Mouse (Mus musculus) retina, postnatal 7 days (tissue): ENCODE measurements around the gene Gstm5.
"Not testable (repeated sequence)": the region's sequence is repeated elsewhere in the genome, so short reads cannot be mapped to it uniquely, and the experiment has no call there.

ENCODE experiments used
- DNase-seq: peaks from one replicate; pipeline ENCODE4 v3.0.0-alpha.2; 2012; ENCODE audit warnings: low read depth, low spot score

Gstm5 gene

DNA sequence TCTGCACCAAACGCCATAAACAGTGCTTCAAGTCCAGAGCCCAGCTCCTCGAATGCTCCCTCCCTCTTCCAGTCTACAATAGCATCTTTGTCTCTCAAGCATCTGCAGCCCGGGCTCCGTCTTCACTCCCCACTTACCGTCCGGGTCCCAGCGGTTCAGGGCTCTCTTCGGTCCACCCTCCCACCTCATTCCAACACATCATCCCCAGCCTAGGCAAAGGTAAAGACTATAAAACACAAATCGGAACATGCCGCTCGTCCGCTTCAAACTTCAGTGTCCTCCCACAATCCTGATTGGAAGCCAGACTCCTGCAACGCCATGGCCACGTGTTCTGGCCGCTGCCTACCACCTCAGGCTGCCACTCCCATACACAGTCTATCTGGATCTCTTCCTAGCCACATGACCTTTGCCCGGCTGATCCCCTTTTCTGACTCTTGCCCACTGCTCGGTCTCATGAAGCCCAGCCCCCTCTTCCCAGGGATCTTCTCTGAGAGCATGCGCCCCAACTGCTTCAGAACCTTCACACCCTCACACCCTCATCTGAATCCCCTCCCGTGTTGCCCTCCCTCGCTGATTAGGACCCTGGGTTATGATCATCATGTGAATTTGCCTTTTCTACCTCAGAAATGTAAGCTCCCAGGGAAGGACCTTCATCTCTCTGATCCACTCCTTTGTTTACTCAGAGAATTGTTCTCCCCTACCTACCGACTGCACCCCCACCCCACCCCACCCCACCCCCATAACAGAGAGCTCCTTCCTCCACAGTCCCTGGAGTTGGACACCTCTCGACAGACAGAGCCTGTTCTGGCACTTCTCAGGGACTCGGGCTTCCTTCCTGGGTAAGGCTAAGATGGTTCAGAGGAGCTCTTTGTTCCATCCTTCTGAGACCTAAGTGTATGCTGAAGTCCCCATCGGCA is 22.0 kb upstream of the Gstm5 start:
- no peak for DNase-seq

DNA sequence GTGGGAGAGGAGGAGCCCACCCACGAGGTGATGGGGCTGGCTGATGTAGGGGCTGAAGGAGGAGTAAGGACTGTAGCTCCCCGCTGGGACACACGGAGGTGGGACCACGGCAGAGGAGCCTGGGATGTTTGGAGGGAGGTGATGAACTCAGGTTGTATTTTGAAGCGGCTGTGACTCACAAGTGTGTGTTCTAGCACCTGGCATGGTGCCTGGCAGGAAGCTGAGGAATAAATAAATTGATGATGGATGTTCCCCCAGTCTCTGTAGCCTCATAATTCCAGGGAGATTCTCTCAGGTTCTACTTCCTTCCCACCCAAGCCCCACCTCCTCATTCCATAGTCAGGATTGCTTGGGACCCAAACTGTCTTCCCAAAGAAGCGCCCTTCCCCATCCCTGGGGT is 20.4 kb upstream of the Gstm5 start:
- DNase-seq, result no peak

- DNase-seq, result no peak
These were observed 18.6 kb upstream of the Gstm5 start, which contains the start of gene Eps8l3 for GRCm38 (mm10) chr3:107877005-107877404. TSS of gene Eps8l3 (plus strand) at chr3:107877229.

GRCm38 (mm10) chr3:107877747-107878736 is 17.6 kb upstream of the Gstm5 start:
- DNase-seq, result no peak

GRCm38 (mm10) chr3:107887674-107888495 is 7.7 kb upstream of the Gstm5 start:
- DNase-seq, result no peak

DNA sequence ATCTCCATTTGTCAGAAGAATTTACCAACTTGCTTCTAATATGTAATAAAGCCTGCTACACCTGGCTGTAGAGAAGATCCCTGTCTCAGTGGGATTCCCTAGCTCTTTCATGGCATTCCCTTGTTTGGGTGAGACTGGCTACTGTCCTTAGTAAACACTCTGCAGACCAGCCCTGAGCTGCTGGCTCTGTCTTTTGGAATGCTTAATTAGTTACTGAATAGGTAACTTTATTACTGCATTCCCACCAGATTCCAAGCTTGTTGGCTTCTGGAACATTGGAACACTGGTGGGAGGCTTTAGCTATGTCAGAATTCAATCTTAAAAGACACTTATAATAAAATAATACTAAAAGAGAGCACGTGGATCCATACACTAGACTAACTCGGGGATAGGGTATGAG is 6.4 kb upstream of the Gstm5 start:
- DNase-seq, result not testable (repeated sequence)

- DNase-seq, result no peak
These were observed 364 bp upstream of the Gstm5 start for GRCm38 (mm10) chr3:107895194-107895719.

GRCm38 (mm10) chr3:107898691-107899090 is 3.1 kb downstream of the Gstm5 start:
- no peak for DNase-seq

DNA sequence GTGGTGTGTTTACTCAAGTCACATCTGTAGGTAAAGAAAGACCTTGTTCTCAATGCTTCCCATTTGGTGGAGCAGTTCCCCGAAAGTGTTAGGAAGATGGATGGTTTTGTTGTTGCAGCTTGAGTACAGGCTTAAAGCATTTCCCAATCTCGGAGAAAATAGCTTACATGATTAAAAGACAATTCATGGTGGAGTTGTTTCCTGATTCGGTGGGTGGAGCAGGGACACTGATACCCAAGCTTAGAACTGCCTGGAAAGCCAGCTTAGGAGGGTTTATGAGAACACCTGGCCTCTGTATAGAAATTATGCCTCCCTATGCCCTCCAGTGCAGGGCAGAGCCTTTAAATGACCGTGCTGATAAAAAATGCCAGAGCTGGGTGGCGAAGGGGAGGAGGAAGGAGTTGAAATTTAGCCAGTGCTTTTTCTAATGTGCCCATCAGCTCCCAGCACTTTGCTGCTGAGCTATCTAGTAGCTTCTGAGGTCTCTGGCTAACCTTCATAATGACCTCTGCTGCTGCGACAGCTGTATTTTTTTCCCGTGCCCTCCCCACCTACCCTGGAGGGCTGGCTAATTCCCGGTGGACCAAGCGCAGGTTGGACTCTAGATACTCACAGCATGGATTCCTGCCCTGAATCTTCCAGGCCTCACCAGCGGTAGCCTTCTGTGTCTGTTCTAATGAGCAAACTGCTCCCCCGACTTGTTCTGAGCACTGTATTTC is 5.5 kb downstream of the Gstm5 start:
- no peak for DNase-seq

- DNase-seq, result no peak
These were observed 10.3 kb downstream of the Gstm5 start for GRCm38 (mm10) chr3:107905942-107906341.

GRCm38 (mm10) chr3:107916674-107917073 is 21.1 kb downstream of the Gstm5 start:
- no peak for DNase-seq

- no peak for DNase-seq
These were observed 21.5 kb downstream of the Gstm5 start for GRCm38 (mm10) chr3:107917097-107917496.

DNA sequence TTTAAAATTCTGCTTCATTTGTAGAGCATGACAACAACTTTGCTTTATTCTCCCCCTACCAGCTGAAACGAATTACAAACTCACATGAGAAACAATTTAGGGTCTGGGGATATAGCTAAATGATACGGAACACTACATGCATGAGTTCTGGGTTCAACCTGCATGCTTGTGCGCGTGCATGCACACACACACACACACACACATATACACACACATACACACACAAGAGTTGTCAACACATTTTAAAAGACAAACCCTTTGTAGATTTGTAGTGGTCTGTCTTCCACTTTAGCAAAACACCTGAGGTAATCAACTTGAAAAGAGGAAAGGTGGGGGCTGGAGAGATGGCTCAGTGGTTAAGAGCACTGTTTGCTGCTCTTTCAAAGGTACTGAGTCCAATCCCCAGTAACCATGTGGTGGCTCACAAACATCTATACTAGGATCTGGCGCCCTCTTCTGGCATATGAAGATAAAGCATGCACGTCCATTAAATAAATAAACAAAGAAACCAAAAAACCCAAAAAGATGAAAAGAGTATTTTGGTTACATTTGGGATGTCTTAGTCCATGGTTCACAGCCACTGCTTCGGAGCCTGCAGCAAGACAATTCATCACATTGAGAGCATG is 22.3 kb downstream of the Gstm5 start:
- peak; percentile 46 for DNase-seq

DNA sequence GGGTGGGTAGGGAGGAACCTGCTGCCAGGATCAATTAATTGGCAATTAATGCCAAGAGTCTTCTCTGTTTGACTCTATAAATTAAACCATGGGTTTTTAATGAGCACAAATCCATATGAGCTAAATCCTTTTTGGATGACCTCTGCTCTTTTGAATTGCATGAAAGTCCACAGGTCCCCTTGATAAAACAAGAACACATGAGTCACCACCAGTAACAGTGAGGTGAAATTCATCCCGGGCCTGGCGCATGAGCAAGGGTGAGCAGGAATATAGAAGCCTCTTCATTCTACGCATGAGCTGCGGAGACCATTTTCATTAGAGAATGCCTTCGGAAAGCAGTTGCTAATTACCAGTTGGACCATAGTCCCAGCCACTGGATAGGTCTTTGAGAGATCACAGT is 24.7 kb downstream of the Gstm5 start:
- no peak for DNase-seq

DNA sequence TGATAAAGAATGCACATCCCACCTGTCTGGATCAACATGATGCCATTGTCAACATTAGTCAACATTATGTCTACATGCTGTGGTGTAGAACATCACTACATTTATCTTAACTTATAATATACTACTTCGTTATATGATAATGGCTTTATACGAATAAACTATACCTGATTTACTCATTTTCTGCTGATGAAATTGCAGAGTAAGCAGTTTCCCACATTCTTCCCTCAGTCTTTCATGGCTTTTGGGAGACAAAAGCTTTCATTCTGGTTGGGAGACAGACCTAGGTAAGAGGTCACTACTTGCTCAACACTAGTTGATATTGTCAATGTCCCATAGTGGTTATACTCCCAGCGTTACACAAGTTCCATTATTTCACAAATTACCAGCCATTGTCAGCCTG is 29.7 kb downstream of the Gstm5 start:
- no peak for DNase-seq

DNA sequence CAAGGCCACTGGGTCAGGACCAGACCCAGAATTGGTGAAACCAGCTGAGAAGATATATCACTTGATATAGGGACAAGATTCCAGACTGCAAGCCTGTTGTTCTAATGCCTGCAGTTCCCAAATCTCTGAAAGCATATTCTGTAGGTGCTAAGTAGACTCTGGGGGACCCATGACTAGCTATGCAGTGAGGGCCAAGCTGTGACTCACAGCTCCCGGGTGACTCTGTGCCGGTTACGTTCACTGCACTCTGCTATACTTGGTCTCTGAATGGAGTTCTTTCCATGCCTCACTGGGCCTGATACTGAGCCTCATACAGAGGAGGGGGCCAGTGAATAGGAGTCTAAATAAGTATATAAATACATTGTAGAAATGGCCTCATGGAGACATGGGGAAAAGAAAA is 32.2 kb downstream of the Gstm5 start:
- no peak for DNase-seq

DNA sequence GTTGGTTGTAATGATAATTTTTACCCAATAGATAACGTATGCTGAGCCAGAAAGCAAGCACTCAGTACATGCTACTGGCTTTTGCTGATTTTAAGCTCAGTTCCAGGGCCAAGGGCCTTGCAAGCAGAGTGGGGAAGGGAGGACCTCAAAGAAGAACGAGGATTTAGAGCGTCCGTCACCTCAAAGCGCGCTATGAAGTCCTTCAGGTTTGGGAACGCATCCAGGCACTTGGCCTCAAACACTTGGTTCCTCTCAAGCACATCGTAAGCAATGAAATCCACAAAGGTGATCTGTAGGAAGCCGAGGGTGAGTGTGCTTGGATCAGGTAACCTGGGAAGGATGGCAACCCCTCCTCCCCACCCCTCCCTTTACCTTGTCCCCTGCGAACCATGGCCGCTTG is 33.1 kb downstream of the Gstm5 start:
- no peak for DNase-seq

DNA sequence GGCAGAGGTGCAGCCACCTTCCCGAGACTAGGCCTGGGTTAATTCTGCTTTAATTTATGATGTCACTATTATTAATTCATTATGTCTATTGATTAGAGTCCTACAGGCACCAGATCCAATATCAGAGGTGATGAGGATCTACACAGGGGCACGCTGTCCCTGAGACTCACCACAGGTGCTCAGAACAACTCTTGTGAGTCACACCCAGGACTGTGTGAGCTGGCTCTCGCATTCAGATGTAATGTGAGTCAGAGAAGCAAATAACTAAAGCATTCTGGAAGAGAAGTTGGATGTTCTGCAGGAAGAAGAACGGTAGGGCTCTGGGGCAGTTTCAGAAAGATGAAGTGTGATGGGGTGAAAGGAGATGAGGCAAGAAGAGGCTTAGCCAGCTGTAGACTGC is 33.6 kb downstream of the Gstm5 start:
- no peak for DNase-seq

DNA sequence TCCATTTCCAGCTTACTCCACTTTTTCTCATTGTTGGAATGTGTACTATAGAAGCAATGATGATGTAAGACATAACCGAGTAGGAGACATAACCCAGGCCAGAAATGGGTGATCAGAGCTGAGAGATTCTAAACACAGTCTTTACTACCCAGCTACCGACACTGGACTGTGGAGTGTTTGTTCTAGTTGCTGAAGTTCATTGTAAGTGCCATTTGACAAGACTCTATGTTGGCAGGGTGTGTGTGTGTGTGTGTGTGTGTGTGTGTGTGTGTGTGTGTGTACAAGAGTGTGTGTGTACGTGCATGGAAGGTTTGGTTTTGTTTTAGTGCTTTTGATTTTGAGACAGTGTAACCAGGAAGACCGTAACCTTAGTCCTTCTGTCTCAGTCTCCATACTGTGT is 34.1 kb downstream of the Gstm5 start:
- DNase-seq, result no peak

GRCm38 (mm10) chr3:107931134-107931533 is 35.5 kb downstream of the Gstm5 start:
- DNase-seq, result no peak
